Mouse (Mus musculus): ENCODE results near the gene Cspg4. TPM values are rescaled to one million over a fixed set of nuclear protein-coding genes. Genes with fewer than 3 reads are reported as not detected.

Cspg4 gene
- total RNA-seq (2021): 1 to 10 TPM; 6.5 to 9.4 TPM
- long read RNA-seq, experiment 1, partial matches to known transcripts: 1 of 9 reads
- long read RNA-seq, experiment 1, other reads (novel, unspliced or antisense): 8 of 9 reads
- long read RNA-seq, experiment 2, partial matches to known transcripts: 13 of 13 reads
- long read RNA-seq, experiment 2, other reads (novel, unspliced or antisense): 0 of 13 reads

DNA sequence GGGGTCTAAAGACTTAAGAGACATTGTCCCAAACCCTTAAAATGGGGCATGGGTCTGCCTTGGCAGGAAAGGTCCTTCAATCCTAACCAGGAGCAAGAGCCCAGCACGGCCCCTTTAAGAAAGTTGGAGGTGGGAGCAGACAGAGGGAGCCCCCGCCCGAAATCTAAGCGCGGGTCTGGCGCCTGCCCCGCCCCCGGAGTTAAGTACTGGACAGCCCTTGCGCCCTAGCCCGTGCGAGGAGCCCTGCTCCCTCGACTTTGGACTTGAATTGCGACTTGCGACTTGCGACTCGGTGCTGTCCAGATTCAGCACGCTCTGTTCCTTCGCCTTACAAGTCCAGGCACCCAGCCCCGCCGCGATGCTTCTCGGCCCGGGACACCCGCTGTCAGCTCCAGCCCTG is at the start of gene Cspg4:
TSS of gene Cspg4 (plus strand) at position 202 of the 400 bp plus-strand sequence.
- DNase-seq: peak; percentile 79

DNA sequence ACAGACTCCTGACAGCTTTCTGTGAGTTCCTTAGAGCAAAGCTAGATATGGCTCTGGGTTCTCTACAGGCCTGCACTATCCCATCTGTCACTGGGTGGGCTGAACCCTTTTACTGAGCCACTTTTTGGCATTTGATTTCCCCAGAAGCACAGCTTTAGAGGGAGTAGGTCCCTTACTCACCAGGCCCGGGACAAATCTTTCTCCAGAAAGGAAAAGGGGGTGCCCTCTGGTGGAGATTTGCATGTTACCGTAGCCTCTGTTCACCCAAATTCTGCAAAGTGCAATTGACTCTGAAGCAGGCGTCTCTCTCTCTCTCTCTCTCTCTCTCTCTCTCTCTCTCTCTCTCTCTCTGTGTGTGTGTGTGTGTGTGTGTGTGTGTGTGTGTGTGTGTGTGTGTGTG is 39.9 kb upstream of the Cspg4 start:
- DNase-seq: no peak

DNA sequence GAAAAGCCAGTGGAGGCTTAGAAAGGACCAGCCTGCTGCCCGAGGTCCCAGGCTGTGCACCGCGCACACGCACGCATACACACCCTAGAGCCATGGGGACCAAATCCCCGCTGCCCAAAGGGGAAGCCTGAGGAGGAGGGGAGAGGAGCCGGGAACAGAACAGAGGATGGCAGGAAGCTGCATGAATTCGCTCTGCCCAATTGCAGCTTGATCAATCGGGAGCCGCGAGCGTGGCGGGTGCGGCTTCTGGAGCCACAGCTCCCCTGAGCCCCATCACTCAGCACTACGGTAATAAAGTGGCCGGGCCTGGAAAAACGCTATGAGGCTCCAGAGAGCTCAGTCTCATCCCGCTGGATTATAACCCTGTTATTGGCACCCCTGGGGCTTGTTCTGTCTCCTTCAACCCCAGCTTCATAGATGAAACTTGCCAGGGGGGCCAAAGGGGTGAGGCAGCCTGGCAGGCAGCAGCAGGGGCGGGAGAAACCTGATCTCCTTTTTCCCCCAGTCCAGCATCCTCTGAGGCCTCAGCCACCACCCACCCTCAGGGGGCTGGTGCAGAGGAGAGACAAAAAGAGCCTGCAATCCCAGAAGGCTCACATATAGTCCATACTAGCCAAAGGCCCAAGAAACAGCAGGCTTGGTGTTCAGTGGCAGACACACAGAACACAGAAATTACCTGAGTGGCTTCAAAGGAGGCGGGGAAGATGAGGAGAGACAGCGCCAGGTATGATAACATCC is 39.2 kb upstream of the Cspg4 start:
- DNase-seq: no peak

DNA sequence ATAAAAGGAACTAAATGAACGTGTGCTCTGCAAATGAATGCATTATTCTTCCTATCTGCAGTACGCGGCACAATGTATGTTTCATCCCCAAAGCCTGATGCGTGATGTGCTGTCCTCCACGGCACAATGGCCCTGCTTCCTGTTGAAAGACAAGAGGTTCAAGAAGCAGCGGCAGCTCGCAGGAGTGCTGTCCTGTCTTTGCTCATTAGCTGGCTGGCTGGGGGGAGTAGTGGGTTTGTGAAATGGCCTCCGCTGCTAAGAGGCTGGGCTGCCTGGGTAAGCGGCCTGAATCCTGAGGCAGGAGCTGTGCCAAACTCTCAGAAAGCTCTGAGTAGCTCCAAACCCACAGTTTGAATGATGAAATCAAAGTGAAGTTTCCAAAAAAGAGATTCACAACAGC is 36.7 kb upstream of the Cspg4 start:
- DNase-seq: no peak

DNA sequence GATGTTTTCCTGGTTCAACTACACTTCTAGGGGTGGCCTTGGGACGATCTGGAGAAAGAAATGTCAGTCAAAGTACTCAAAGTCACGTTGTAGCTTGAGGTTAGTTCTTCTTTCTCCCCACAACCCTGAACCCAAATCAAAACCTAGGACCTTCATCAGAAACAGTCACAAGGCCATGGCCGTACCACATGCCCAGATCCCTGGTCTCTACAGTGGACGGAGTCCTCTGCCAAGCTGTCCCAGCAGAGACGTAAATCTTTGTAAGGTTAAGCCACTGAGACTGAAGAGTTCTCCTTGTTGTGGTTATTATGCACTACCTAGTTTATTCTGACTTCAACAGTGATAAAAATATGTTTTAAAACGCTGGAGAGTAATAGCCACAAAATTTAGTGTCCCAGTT is 36.0 kb upstream of the Cspg4 start:
- DNase-seq: no peak

DNA sequence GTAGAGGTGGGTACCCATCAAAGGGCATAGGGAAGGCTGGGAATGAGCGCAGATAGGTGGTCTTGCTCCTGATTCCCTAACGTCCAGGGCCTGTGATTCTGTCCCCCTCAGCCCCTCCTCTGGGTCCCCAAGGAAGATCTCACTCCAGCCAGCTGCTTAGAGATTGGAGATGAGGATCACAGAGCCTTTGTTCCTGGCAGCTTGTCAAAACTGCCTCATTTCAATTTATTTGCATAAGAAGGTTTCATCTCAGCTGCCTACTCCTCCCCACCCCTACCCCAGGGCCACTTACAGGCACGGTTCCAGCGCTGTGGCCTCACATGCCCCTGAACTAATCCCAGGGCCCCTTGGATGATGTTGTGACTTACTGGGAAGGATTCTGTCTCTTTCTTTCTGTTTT is 34.7 kb upstream of the Cspg4 start:
- DNase-seq: peak; percentile 55

DNA sequence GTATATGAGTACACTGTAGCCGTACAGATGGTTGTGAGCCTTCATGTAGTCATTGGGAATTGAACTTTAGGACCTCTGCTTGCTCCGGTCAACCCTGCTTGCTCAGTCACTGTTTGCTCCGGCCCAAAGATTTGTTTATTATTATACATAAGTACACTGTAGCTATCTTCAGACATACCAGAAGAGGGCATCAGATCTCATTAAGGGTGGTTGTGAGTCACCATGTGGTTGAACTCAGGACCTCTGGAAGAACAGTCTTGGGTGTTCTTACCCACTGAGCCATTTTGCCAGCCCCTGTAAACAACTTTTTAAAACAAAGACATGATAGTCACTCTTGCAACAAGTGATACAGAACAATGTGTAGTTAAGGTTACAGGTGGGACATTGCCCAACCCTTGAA is 32.9 kb upstream of the Cspg4 start:
- DNase-seq: no peak

DNA sequence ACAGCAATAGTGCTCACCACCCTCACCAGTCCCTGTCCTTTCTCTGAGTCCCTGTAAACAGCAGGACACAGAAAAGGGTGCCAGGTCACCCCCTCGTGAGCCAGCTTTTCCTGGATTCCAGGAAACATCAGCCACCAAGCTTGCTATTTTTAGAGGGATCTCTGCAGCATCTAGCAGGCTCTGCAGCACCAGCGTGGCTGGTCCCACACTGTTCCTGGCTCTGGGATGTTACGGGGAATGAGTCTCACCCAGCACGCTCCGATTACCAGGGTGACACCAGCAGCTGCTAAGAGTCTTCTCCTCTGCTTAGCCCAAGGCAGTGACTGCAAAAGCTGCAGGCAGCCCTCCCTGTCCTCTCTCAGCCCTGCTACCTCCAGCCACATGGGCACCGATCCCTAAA is 31.9 kb upstream of the Cspg4 start:
- no peak for DNase-seq

DNA sequence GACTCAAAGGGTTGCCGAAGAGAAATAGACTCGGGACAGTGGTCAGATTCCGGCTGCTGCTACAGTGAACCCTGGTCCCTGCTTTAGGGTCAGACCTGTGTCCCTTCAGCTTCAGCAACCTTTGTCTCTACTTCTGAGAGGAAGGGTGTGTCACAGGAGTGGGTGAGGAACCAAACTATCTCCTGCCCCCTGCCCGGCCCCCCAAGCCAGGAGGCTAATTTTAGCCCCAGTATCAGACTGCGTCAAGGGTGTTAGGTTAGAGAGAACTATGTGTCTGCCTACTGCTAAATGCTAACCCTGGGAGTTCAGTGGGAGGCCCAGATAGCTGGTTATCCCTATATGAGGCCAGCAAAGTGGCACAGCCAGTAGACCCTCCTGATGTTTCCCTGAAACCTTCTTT is 29.7 kb upstream of the Cspg4 start:
- DNase-seq: no peak

DNA sequence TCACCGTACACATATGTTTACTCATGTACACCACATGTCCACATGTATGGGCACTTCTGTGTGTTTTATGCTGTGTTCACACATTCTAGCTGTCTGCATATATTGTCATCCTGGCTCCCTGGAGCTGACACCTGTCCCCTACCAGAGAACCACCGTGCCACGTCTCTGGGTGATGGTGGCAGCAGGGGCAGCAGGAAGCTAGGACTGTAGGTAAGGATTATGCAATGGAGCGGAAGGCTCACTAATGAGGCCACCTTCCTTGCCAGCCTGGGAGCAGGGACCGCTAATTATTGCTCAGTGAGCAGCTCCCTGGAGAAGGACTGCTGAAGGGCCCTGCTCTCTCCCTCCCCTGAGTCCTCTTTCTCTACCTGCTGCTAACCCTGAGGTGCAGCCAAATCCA is 24.1 kb upstream of the Cspg4 start:
- no peak for DNase-seq

DNA sequence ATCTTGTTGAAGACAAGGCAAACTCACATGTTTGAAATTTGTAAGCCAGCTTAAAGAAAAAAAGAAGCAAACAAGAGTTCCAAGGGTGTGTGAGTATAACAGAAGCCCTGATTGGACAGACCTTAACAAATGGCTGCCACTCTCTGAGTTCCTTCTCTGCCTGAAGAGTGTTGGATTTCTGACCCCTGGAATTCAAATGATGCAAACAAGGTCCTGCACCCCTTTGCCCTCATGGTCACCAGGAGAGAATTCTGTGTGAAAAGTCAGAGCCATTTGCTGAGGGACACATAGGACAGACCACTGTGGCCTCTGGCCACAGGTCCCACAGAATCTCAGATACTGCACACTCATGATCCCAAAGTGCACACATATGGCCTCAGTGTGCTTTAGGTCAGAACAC is 23.0 kb upstream of the Cspg4 start:
- DNase-seq: no peak

DNA sequence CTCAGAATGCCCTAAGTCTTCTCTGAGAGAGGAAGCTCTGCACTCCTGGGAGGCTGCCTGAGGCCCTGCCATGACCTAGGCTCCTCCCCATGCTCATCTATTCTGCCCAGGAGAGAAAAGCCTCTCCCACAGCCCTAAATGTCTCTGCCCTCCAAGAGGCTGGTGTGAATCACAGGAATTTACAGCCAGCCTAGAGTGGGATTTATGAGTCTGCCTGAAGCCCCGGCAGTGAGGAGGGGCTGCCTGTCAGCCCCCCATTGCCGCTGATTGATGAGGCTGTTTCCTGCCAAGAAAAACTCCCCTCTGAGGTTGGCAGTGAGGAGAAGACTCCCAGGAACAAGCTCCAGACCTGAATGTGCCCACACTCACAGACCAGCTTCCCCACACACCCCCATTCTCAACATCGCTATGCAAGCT is 22.5 kb upstream of the Cspg4 start:
- no peak for DNase-seq

DNA sequence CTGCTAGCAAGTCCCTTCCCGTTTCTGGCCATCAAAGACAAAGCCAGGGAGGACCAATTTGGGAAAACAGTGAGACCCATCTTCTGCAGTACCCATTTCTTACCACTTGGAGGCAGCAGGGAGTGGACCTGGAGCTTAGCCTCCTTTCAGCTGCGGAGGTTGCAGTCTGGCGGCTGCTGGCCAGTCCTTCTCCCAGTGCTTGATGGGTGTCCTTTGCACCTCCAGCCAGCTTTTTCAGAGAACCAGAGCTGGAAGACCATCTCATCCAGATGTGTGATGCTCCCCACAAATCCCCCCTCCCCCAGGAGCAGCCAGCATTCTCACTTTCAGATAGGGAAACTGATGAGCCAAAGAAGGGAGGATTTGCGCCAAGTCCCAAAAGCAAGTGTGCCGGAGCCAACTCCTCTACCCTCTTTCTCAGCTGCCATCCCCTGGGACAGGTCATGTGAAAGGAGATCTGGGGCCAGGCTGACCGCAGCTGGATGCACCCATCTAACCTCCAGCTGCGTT is 21.1 kb upstream of the Cspg4 start:
- peak; percentile 82 for DNase-seq

DNA sequence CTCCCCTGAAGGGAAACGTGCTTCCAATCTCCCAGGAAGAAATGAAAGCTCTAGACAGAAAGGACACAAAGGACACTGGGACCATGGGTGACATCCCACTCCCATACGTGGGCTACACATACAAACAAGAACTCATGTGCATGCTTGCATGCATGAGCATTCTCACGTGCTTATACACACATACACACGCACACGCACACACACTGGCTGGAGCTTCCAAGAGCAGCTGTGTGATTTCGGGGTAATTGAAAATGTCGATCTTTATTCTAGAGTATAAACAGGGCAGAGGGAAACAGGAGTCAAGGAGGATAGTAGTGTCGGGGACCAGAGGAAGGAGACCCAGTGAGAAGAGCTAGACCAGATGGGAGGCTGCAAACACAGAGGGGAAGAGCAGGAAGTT is 20.2 kb upstream of the Cspg4 start:
- no peak for DNase-seq

DNA sequence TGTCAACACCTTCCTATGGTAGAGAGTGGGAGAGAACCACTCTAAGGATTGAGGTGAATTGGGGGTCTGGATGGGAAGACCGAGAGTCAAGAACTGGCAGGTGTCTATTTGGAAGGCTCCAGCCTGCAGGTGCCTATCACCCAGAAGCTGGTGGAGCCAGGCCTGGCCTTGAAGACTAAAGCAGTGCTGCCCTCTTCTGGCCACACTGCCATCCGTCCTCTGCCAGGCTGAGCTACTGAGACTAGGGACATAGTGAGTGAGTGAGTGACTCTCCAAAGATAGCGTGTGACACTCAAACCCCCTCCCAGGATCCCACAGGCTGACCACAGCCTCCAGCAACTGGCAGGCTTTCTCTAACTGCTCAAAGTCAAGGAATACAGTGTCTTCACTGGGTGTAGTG is 17.3 kb upstream of the Cspg4 start:
- peak; percentile 45 for DNase-seq

DNA sequence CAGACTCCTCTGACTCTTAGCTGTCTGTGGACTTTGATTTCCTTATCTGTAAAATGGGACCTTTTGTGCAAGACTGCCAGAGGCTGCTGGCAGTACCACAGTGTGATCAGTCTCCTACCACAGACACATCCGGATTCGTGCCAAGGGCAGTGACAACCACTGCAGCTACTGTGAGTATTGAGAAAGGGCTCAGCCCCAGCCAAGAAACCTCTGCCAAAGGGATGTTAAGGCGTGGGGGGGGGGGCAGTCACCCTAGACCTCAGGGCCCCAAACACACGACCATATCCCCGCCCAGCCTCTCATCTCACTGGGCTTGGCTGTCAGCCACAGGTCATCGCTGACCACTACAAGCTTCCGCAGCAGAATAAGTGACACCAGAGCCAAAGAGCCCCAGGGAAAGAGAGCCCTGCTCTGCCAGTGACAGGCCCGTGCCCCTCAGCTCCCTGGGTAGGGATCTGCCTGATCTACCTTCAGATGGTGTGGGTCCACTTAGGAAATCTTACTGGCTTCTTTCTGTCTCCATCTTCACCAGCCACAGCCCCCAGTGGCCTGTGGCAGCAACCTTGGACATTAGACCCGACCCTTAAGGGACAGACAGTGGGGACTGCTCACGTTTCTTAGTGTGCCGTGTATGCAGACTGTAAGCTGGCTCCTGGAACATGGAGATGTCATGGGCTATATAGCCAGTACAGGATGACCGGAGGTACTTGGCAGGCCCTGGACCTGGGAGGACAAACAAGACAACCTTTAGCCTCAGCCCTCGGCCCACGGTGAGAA is 14.5 kb upstream of the Cspg4 start:
- no peak for DNase-seq

DNA sequence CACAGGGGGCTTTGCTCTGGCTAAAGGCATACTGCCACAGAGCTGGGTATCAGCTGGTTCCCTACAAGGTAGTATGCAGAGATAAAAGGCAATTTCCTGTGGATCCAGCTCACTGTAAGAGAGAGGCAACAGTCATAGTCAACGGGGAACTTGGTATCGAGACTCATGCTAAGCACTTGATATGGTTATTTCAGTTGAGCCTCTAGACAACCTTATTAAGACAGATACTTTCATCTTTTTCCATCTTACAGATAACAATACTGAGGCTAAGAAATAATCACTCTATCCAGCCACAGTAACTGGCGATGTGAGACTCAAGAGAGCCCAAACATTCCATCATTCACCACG is 14.0 kb upstream of the Cspg4 start:
- no peak for DNase-seq

DNA sequence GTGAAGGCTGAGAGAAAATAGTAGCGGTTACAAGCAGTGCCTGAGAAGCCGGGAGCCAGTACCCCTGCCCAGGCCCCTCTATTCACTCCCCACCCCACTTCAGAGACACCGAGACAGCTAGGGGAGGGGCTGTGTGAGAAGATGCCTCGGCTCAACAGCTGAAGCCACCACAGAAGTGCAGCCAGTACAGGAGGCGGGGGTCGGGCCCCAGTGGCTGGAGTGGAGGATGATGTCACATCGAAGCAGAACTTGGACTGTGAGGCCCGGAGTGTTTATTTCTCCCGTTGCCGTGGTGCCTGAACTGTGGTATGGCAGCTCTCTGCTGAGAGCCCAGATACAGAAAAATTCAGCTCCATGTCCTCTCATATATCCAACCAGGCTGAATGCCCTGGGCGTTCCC is 13.1 kb upstream of the Cspg4 start:
- peak; percentile 62 for DNase-seq

DNA sequence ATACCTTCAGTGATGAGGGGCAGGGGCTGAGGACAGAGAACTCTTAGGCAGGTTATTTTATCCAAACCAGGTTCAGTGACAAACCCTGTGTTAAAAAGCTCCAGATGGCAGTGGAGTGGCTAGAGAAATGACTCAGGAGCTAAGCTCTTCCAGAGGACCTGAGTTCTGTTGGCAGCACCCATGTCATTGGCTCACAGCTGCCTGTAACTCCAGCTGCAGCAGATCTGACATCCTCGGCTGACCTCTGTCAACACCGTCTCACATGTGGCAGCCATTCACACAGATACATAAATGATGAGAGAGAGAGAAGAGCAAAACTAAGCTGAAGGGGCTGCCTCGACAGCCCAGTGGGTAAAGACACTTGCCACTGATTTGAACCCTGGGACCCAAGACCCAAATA is 7.4 kb upstream of the Cspg4 start:
- DNase-seq: no peak

DNA sequence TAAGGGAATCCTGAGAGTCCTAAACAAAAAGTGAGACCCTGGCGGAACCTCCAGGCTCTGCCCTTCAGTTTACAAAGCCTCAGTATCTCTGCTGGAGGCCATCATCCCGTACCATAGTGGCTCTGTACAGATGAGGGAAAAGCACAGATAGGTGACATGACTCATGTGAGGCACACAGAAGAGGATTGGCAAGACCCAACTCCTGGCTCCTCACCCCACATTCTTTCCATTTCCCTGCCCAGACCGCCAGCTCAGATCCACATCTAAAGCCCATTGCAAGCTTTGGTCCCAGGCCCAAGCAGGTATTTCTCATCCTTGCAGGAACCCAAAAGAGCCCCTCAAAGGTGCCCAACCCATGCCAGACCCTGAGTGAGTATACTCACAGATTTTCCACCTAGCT is 4.8 kb upstream of the Cspg4 start:
- DNase-seq: no peak

DNA sequence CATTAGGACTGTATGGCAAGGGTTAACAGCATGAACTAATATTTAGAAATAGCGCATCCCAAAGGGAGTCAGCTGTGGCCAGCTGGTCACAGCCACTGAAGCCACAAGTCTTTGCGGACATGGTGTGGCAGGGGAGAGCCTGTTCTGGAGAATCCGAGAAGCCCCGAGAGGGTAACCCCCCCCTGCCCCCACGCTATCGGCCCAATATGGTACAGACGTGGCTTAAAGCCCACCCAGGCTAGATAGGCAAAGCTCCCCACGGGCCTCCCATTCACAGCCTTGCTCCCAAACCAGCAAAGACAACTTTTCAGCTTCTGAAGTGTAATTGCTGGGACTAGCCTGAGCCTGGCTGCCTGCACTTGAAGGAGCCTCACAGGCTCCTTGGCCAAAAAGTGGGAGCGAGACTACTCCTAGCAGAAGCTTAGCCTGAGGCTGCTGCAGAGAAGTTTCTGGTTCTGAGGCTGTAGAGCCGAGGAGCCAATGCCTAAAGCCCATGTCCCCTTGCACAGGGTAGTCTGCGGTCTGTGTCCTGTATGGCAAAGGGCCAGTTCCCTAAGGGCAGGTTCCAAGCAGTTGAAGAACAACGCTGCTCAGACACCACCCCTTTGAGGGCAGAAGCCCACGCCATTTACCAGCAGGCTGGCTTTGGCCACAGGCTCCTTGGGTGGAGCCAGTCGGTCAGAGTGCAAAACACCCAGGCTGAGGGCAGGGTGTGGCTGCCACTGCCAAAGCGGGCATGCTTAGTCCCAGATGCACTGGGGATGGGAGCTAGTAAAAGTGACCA is 4.2 kb upstream of the Cspg4 start:
- no peak for DNase-seq

DNA sequence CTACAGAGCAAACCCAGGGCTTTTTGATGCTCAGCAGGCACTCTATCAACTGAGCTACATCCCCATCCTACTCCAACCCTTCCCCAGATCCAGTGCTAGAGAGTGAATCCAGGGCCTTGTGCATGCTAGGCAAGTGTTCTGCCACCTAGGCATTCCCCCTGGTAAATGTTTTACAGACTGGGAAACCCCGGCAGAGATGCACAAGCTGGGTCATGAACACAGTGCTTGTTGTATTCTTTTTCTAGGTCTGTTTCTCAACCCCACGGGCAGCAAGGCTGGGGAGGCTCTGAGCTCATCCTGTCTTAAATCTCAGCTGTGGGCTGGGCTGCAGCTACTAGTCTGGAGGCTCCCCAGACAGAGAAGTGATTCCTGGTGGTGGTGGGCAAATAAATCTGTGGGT is 2.0 kb upstream of the Cspg4 start:
- DNase-seq: no peak

Measured in gastrocnemius, postnatal 25 days (tissue).